ENCODE assay signal across 22 mouse cellular contexts in the genomic region with DNA sequence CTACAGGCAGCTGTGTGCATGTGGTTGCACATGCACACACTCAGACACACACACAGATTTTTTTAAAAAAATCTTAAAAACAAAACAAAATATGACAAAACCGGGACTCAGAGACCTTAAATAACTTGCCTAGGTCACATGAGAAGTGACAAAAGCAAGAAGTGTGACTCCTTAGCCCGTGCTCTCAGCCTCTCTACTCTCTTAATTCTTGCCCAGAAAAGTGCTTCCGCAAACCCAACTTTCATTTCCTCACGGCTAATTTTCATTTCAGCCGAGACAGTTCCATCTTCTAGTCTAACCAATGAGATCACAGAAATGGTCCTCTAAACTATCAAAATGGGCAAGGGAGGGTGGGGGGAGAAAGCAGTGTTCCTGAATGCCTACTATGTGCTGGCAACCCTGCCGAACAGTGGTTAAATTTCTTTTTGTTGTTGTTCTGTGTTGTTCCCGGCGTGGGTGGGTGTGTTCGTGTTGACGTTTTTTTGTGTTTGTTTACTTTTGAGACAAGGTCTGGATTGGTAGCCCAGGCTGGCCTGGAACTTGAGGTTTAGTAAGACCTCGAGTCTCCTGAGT. TPM values are rescaled to one million over a fixed set of nuclear protein-coding genes. Genes with fewer than 3 reads are reported as not detected.
A peak's percentile ranks its signal among the peaks of the same experiment; 100 is the strongest.
DNase-seq lines count a peak whose midpoint lies in the region; ATAC-seq and TF ChIP-seq lines count a peak whose summit lies in the region.
"Had no signal": no experiment of that assay in that cellular context is flagged by ENCODE, and none has a peak within 500 bp of the region (broad histone marks: within the 10 kb centered on the region; RNA-seq: fewer than 3 reads in every experiment).

No protein-coding gene starts in this region.

- H3K36me3 ChIP-seq in heart, embryonic 12.5 days, result no peaks in the 10 kb centered on the region
- no peaks in the 10 kb centered on the region for H3K36me3 ChIP-seq in liver, postnatal 0 days (replicated peaks; ENCODE audit: insufficient read depth, low read length)
- H3K36me3 ChIP-seq in liver, embryonic 11.5 days (ENCODE audit: control insufficient read depth, insufficient read depth, low read length), result no peaks in the 10 kb centered on the region
- no peaks in the 10 kb centered on the region for H3K36me3 ChIP-seq in embryonic facial prominence, embryonic 10.5 days (replicated peaks)
- H3K36me3 ChIP-seq: embryonic facial prominence, embryonic 15.5 days; forebrain, embryonic 10.5 days; hindbrain, embryonic 15.5 days; limb, embryonic 15.5 days; midbrain, embryonic 15.5 days; stomach, embryonic 15.5 days had no signal

- H3K9ac ChIP-seq in heart, embryonic 12.5 days, result no peak overlapping the region
- H3K9ac ChIP-seq in liver, postnatal 0 days (replicated peaks), result no peak overlapping the region
- no peak overlapping the region for H3K9ac ChIP-seq in liver, embryonic 11.5 days (ENCODE audit: low read depth, low read length)
- H3K9ac ChIP-seq: embryonic facial prominence, embryonic 15.5 days; hindbrain, embryonic 15.5 days; limb, embryonic 15.5 days; midbrain, embryonic 15.5 days; stomach, embryonic 15.5 days had no signal

- no peak for ATAC-seq in heart, embryonic 12.5 days (ENCODE audit: insufficient number of reproducible peaks, low FRiP score)
- 0 out of 2 replicates have a peak, but pooled peaks have one; percentile 18 for ATAC-seq in liver, postnatal 0 days
- ATAC-seq in liver, embryonic 11.5 days (replicated peaks; ENCODE audit: low FRiP score), result no peak
- ATAC-seq in megakaryocyte progenitor cell, adult 5-6 weeks (replicated peaks; ENCODE audit: poor library complexity), result peak; percentile 59
- ATAC-seq in activated CD4-positive, CD25-positive, alpha-beta regulatory T cell, adult 4 months, result no peak
- ATAC-seq: intestine, embryonic 16.5 days; midbrain, embryonic 15.5 days had no signal

- TF ChIP-seq CTCF in liver, postnatal 0 days (IDR thresholded peaks at IDR 0.05; ENCODE audit: low read depth), result no peak
- TF ChIP-seq CTCF in bone marrow macrophage, adult 2 months (IDR thresholded peaks at IDR 0.05; ENCODE audit: low read depth, low read length), result no peak

- no peak for TF ChIP-seq EP300 in liver, postnatal 0 days (IDR thresholded peaks at IDR 0.05; ENCODE audit: low read depth)

- H3K27me3 ChIP-seq in heart, embryonic 12.5 days (replicated peaks), result no peaks in the 10 kb centered on the region
- no peaks in the 10 kb centered on the region for H3K27me3 ChIP-seq in liver, postnatal 0 days (ENCODE audit: insufficient read depth, low read length)
- H3K27me3 ChIP-seq in liver, embryonic 11.5 days (replicated peaks; ENCODE audit: control insufficient read depth, insufficient read depth, low read length), result no peaks in the 10 kb centered on the region
- no peaks in the 10 kb centered on the region for H3K27me3 ChIP-seq in embryonic facial prominence, embryonic 10.5 days (replicated peaks; ENCODE audit: low read depth, poor library complexity, severe bottlenecking)
- H3K27me3 ChIP-seq: embryonic facial prominence, embryonic 15.5 days; hindbrain, embryonic 15.5 days; limb, embryonic 15.5 days; midbrain, embryonic 15.5 days; stomach, embryonic 15.5 days had no signal

- H3K4me2 ChIP-seq in heart, embryonic 12.5 days, result no peak overlapping the region
- no peak overlapping the region for H3K4me2 ChIP-seq in liver, postnatal 0 days (ENCODE audit: low read depth, low read length)
- H3K4me2 ChIP-seq in liver, embryonic 11.5 days, result no peak overlapping the region
- H3K4me2 ChIP-seq: embryonic facial prominence, embryonic 15.5 days; heart, embryonic 11.5 days; hindbrain, embryonic 15.5 days; limb, embryonic 15.5 days; midbrain, embryonic 15.5 days; stomach, embryonic 15.5 days had no signal

- WGBS in heart, embryonic 12.5 days, result 72% methylated on average over 11 of the region's 11 CpGs
- WGBS in liver, postnatal 0 days (ENCODE audit: insufficient replicate concordance), result 66% methylated on average over 11 of the region's 11 CpGs
- 75% methylated on average over 11 of the region's 11 CpGs for WGBS in liver, embryonic 11.5 days
- 82% methylated on average over 11 of the region's 11 CpGs for WGBS in embryonic facial prominence, embryonic 10.5 days

- TF ChIP-seq POLR2A in bone marrow macrophage, adult 2 months (IDR thresholded peaks at IDR 0.05; ENCODE audit: borderline replicate concordance, low read depth, low read length), result no peak

- H3K4me3 ChIP-seq in heart, embryonic 12.5 days, result no peak overlapping the region
- no peak overlapping the region for H3K4me3 ChIP-seq in liver, postnatal 0 days (ENCODE audit: low read depth, low read length)
- H3K4me3 ChIP-seq in liver, embryonic 11.5 days (ENCODE audit: low read depth, low read length), result no peak overlapping the region
- H3K4me3 ChIP-seq in bone marrow macrophage, adult 2 months (ENCODE audit: insufficient read depth, low read length), result peak overlapping the region; percentile 31
- no peak overlapping the region for H3K4me3 ChIP-seq in embryonic facial prominence, embryonic 10.5 days
- H3K4me3 ChIP-seq: embryonic facial prominence, embryonic 15.5 days; forebrain, embryonic 10.5 days; hindbrain, embryonic 15.5 days; limb, embryonic 15.5 days; midbrain, embryonic 15.5 days; stomach, embryonic 15.5 days had no signal

- no peak overlapping the region for H3K27ac ChIP-seq in heart, embryonic 12.5 days (ENCODE audit: poor library complexity, severe bottlenecking)
- peak overlapping the region; percentile 69; the same call in 1 of the 2 replicates for H3K27ac ChIP-seq in liver, postnatal 0 days (ENCODE audit: low read depth)
- H3K27ac ChIP-seq in liver, embryonic 11.5 days (ENCODE audit: low read depth, low read length), result no peak overlapping the region
- peak overlapping the region; percentile 95 for H3K27ac ChIP-seq in bone marrow macrophage, adult 2 months (ENCODE audit: insufficient read depth, low read depth, low read length)
- no peak overlapping the region for H3K27ac ChIP-seq in embryonic facial prominence, embryonic 10.5 days (replicated peaks)
- H3K27ac ChIP-seq: embryonic facial prominence, embryonic 15.5 days; forebrain, embryonic 10.5 days; hindbrain, embryonic 15.5 days; limb, embryonic 15.5 days; midbrain, embryonic 15.5 days; stomach, embryonic 15.5 days had no signal

- no peaks in the 10 kb centered on the region for H3K9me3 ChIP-seq in heart, embryonic 12.5 days (replicated peaks)
- H3K9me3 ChIP-seq in liver, postnatal 0 days (ENCODE audit: low read length), result no peaks in the 10 kb centered on the region
- no peaks in the 10 kb centered on the region for H3K9me3 ChIP-seq in liver, embryonic 11.5 days (ENCODE audit: control insufficient read depth, low read length)
- H3K9me3 ChIP-seq in embryonic facial prominence, embryonic 10.5 days, result no peaks in the 10 kb centered on the region
- H3K9me3 ChIP-seq: embryonic facial prominence, embryonic 15.5 days; forebrain, embryonic 10.5 days; hindbrain, embryonic 15.5 days; limb, embryonic 15.5 days; midbrain, embryonic 15.5 days; stomach, embryonic 15.5 days had no signal

- peak; percentile 95 for DNase-seq in heart, adult 11 months
- DNase-seq in liver, postnatal 0 days, result no peak
- DNase-seq in liver, embryonic 11.5 days (ENCODE audit: low spot score), result no peak
- no peak for DNase-seq in embryonic facial prominence, embryonic 10.5 days (ENCODE audit: low spot score)
- DNase-seq: adrenal gland, adult 8-10 months; cerebellum, adult 9-11 months; gastrocnemius, postnatal 10 days; heart, postnatal 36 days; kidney, postnatal 14 days; lung, postnatal 10 days had no signal

- H3K4me1 ChIP-seq in heart, embryonic 12.5 days (replicated peaks), result no peaks in the 10 kb centered on the region
- peaks cover 9% of the 10 kb centered on the region; the same call in 1 of the 2 replicates for H3K4me1 ChIP-seq in liver, postnatal 0 days (ENCODE audit: insufficient read depth)
- H3K4me1 ChIP-seq in liver, embryonic 11.5 days (replicated peaks; ENCODE audit: control insufficient read depth, insufficient read depth, low read length), result no peaks in the 10 kb centered on the region
- peaks cover 49% of the 10 kb centered on the region for H3K4me1 ChIP-seq in bone marrow macrophage, adult 2 months (ENCODE audit: control insufficient read depth, insufficient read depth, low read length)
- no peaks in the 10 kb centered on the region; the same call in 1 of the 2 replicates for H3K4me1 ChIP-seq in embryonic facial prominence, embryonic 10.5 days
- H3K4me1 ChIP-seq: embryonic facial prominence, embryonic 15.5 days; forebrain, embryonic 10.5 days; hindbrain, embryonic 15.5 days; limb, embryonic 15.5 days; midbrain, embryonic 15.5 days; stomach, embryonic 15.5 days had no signal

RNA-seq across cellular contexts. Expression of a gene that starts 5.3 kb away (rescaled TPM):
- polyA plus RNA-seq in heart, embryonic 12.5 days (2016; fragmentation: Nextera tagmentation; extraction: Ambion mirVana), result 0.15 and 0.30 TPM in 2 replicates
- 2.3 and 2.8 TPM in 2 replicates for polyA plus RNA-seq in liver, postnatal 0 days (2015; fragmentation: Nextera tagmentation; extraction: Ambion mirVana)
- 2.4 and 3.1 TPM in 2 replicates for polyA plus RNA-seq in liver, embryonic 11.5 days (2014; fragmentation: Nextera tagmentation; extraction: Ambion mirVana)
- 99.3 and 112 TPM in 2 replicates for polyA plus RNA-seq in bone marrow macrophage, adult 2 months (2012; ENCODE audit: insufficient read depth, insufficient read length, missing spikeins)
- 118 and 119 TPM in 2 replicates for total RNA-seq in megakaryocyte progenitor cell, adult 5-6 weeks (2015)
- total RNA-seq in megakaryocyte progenitor cell, adult 5-6 weeks (2017), result 75.0 and 76.9 TPM in 2 replicates
- under 1 TPM; 0.24 to 0.38 TPM for polyA plus RNA-seq in activated CD4-positive, CD25-positive, alpha-beta regulatory T cell, adult 4 months (2017; shearing (Covaris generic))
- polyA plus RNA-seq in embryonic facial prominence, embryonic 10.5 days (2016; fragmentation: Nextera tagmentation; extraction: Ambion mirVana), result 0.54 and 0.60 TPM in 2 replicates

RNA-seq across cellular contexts. Expression of a gene that starts 27.7 kb away (rescaled TPM):
- 142 and 146 TPM in 2 replicates for polyA plus RNA-seq in heart, embryonic 12.5 days (2016; fragmentation: Nextera tagmentation; extraction: Ambion mirVana)
- polyA plus RNA-seq in liver, postnatal 0 days (2015; fragmentation: Nextera tagmentation; extraction: Ambion mirVana), result 57.2 and 58.1 TPM in 2 replicates
- 186 and 190 TPM in 2 replicates for polyA plus RNA-seq in liver, embryonic 11.5 days (2014; fragmentation: Nextera tagmentation; extraction: Ambion mirVana)
- polyA plus RNA-seq in bone marrow macrophage, adult 2 months (2012; ENCODE audit: insufficient read depth, insufficient read length, missing spikeins), result 93.3 and 98.8 TPM in 2 replicates
- 196 and 200 TPM in 2 replicates for total RNA-seq in megakaryocyte progenitor cell, adult 5-6 weeks (2015)
- total RNA-seq in megakaryocyte progenitor cell, adult 5-6 weeks (2017), result 76.1 and 90.5 TPM in 2 replicates
- 10 to 100 TPM; 63.7 to 77.4 TPM for polyA plus RNA-seq in activated CD4-positive, CD25-positive, alpha-beta regulatory T cell, adult 4 months (2017; shearing (Covaris generic))
- polyA plus RNA-seq in embryonic facial prominence, embryonic 10.5 days (2016; fragmentation: Nextera tagmentation; extraction: Ambion mirVana), result 161 and 164 TPM in 2 replicates

RNA-seq across cellular contexts. Expression of a gene that starts 39.3 kb away (rescaled TPM):
- 5.9 and 7.7 TPM in 2 replicates for polyA plus RNA-seq in heart, embryonic 12.5 days (2016; fragmentation: Nextera tagmentation; extraction: Ambion mirVana)
- 0.90 and 1.5 TPM in 2 replicates for polyA plus RNA-seq in liver, postnatal 0 days (2015; fragmentation: Nextera tagmentation; extraction: Ambion mirVana)
- 6.6 TPM in 2 replicates for polyA plus RNA-seq in liver, embryonic 11.5 days (2014; fragmentation: Nextera tagmentation; extraction: Ambion mirVana)
- polyA plus RNA-seq in bone marrow macrophage, adult 2 months (2012; ENCODE audit: insufficient read depth, insufficient read length, missing spikeins), result 3.7 and 6.2 TPM in 2 replicates
- total RNA-seq in megakaryocyte progenitor cell, adult 5-6 weeks (2015), result 13.5 and 15.5 TPM in 2 replicates
- 20.3 and 31.9 TPM in 2 replicates for total RNA-seq in megakaryocyte progenitor cell, adult 5-6 weeks (2017)
- polyA plus RNA-seq in activated CD4-positive, CD25-positive, alpha-beta regulatory T cell, adult 4 months (2017; shearing (Covaris generic)), result under 1 TPM; 0.47 to 0.69 TPM
- 21.9 and 24.2 TPM in 2 replicates for polyA plus RNA-seq in embryonic facial prominence, embryonic 10.5 days (2016; fragmentation: Nextera tagmentation; extraction: Ambion mirVana)

Comparison
In these comparisons a context has a peak if more than half of its experiments do, and no peak if none do; other contexts are left out.
1. ATAC-seq: peak in liver, postnatal 0 days (single experiment) and megakaryocyte progenitor cell, adult 5-6 weeks (single experiment); none in heart, embryonic 12.5 days (single experiment), liver, embryonic 11.5 days (single experiment) and activated CD4-positive, CD25-positive, alpha-beta regulatory T cell, adult 4 months (single experiment).
2. H3K27ac ChIP-seq: peak in liver, postnatal 0 days (single experiment) and bone marrow macrophage, adult 2 months (single experiment); none in heart, embryonic 12.5 days (single experiment), liver, embryonic 11.5 days (single experiment) and embryonic facial prominence, embryonic 10.5 days (single experiment).
3. RNA of a gene that starts 5.3 kb away (polyA plus RNA-seq): 99.3 to 112 TPM in bone marrow macrophage, adult 2 months; 2.4 to 3.1 TPM in liver, embryonic 11.5 days, 2.3 to 2.8 TPM in liver, postnatal 0 days, 0.54 to 0.60 TPM in embryonic facial prominence, embryonic 10.5 days, 0.24 to 0.38 TPM in activated CD4-positive, CD25-positive, alpha-beta regulatory T cell, adult 4 months and 0.15 to 0.30 TPM in heart, embryonic 12.5 days; every median in the first group is over 10 times any median in the second.